Mouse (Mus musculus) intestine, embryonic 16.5 days (tissue): Measurements from ENCODE around the gene Cpd. TPM values are rescaled to one million over a fixed set of nuclear protein-coding genes. Genes with fewer than 3 reads are reported as not detected.

ENCODE experiments used
- ATAC-seq: fragments of 200-750 bp; cut with Nextera tagmentation; 2 replicates; pipeline ENCODE4 v1.8.0; 2017; ENCODE audit warnings: moderate TSS enrichment, moderate library complexity
- H3K27ac ChIP-seq: fragments of 300-500 bp; sonication (generic); 2 replicates; pipeline ENCODE4 v1.5.1; 2014; ENCODE audit warnings: mild to moderate bottlenecking, low read length
- H3K27me3 ChIP-seq: fragments of 300-500 bp; sonication (generic); replicated peaks from 2 replicates; pipeline ENCODE4 v1.6.1; 2014; ENCODE audit warnings: low read length, control low read depth, mixed read lengths; ENCODE audit not compliant: control insufficient read depth, insufficient read depth
- H3K36me3 ChIP-seq: fragments of 300-500 bp; sonication (generic); 2 replicates; pipeline ENCODE4 v1.6.1; 2014; ENCODE audit warnings: low read length, control low read depth; ENCODE audit not compliant: control insufficient read depth, insufficient read depth
- H3K4me1 ChIP-seq: fragments of 300-500 bp; sonication (generic); 2 replicates; pipeline ENCODE4 v1.6.1; 2014; ENCODE audit warnings: low read length, control low read depth, mixed read lengths; ENCODE audit not compliant: control insufficient read depth, insufficient read depth
- H3K4me2 ChIP-seq: fragments of 300-500 bp; sonication (generic); 2 replicates; pipeline ENCODE4 v1.6.1; 2014; ENCODE audit warnings: low read depth, low read length, control low read depth
- H3K4me3 ChIP-seq: fragments of 300-500 bp; sonication (generic); 2 replicates; pipeline ENCODE4 v1.5.1; 2014; ENCODE audit warnings: mild to moderate bottlenecking, low read length
- H3K9ac ChIP-seq: fragments of 300-500 bp; sonication (generic); 2 replicates; pipeline ENCODE4 v1.6.1; 2014; ENCODE audit warnings: low read depth, low read length
- H3K9me3 ChIP-seq: fragments of 300-500 bp; sonication (generic); 2 replicates; pipeline ENCODE4 v1.6.1; 2016; ENCODE audit warnings: low read length, control low read depth; ENCODE audit not compliant: control insufficient read depth
- WGBS: fragments of 180-500 bp; shearing (Covaris S2); extraction: QIAGEN DNeasy Blood & Tissue Kit; methylation state at CpG from one replicate; pipeline ENCODE4 v1.1.7; 2014; 5-methylcytosine and 5-hydroxymethylcytosine counted together
- polyA plus RNA-seq: library from polyadenylated mRNA; unstranded; fragments of >200 nt; fragmentation: Nextera tagmentation; extraction: Ambion mirVana; gene quantifications from 2 replicates; pipeline ENCODE4 v1.2.1, GENCODE M21; 2015

Gene Cpd
- polyA plus RNA-seq = 4.7 and 5.4 TPM in 2 replicates

DNA sequence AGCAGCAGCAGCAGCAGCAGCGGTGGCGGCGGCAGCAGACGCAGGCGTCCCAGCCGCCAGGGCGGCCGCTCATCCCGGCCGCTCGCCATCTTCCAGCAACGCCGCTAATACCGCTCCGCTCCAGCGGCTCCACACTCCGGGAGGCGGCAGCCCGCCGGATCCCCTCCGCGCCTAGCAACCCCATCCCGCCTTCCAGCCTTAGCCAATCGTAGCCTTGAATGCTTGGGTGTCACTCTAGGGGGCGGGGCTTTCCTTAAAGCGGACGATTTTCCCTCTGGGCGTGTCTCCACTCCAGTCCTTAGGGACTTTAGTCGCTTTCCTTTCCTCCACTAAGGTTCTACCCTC lies at the start of gene Cpd:
Gene Cpd (minus strand): TSS at position 141 of the 345 bp plus-strand sequence.
- H3K36me3 ChIP-seq = no peaks in the 10 kb centered on the region
- H3K4me3 ChIP-seq = peak within 1 kb of the TSS; percentile 94
- WGBS = 0% methylated on average over 24 of the region's 29 CpGs

DNA sequence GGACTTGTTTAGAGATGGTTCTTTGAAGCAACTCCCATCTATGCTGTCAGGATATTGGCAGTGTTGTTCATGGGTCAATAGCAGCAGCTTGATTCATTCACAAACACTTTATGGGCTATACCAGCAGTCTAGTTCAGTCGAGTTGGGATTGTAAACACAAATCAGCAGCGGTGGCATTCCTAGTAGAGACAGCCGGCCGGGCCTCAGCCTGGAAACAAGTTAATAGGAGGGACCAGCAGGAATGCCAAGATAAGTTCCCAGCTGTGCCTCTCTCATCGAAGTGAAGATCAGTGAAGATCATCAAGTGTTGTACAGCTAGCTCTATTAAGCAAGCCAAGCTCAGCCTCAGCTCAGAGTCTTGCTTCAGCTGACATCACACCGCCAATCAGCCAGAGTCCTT lies 49.5 kb upstream of the Cpd start:
- ATAC-seq = no peak
- H3K4me1 ChIP-seq = peaks cover 22% of the 10 kb centered on the region; the same call in 1 of the 2 replicates
- no peaks in the 10 kb centered on the region for H3K9me3 ChIP-seq
- H3K9ac ChIP-seq = no peak overlapping the region
- H3K4me2 ChIP-seq = no peak overlapping the region
- no peaks in the 10 kb centered on the region for H3K36me3 ChIP-seq
- 37% methylated on average over 6 of the region's 6 CpGs for WGBS
- no peak overlapping the region for H3K27ac ChIP-seq
- H3K4me3 ChIP-seq = no peak overlapping the region
- H3K27me3 ChIP-seq = no peaks in the 10 kb centered on the region

More for the DNA sequence above, at the start of gene Cpd:
- no peaks in the 10 kb centered on the region for H3K27me3 ChIP-seq
- H3K4me2 ChIP-seq = peak within 1 kb of the TSS; percentile 98
- H3K27ac ChIP-seq = peak within 1 kb of the TSS; percentile 82
- H3K9me3 ChIP-seq = 0 out of 2 replicates have a peak, but pooled peaks cover 3% of the 10 kb centered on the region
- ATAC-seq = peak; percentile 100
- peaks cover 9% of the 10 kb centered on the region; the same call in 1 of the 2 replicates for H3K4me1 ChIP-seq
- H3K9ac ChIP-seq = peak within 1 kb of the TSS; percentile 89

DNA sequence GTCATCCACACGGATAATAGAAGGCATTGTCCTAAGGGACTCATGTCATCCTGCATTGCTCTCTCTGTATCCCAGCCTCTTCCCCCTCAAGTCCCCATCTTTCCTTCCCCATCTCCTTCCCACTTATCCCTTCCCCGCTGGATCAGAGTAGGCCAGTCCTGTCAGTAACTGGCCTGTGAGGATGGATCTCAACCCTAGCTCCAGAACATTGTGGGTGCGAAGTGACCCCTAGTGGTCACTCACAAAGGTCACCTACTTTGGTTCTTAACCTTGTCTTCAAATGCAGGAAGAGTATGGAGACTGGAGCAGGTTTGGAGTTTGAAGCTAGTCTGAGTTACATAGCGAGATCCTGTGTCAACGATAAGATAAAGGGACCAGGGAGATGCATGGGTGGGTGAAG lies 47.4 kb upstream of the Cpd start:
- ATAC-seq = peak; percentile 43
- WGBS = 27% methylated on average over 5 of the region's 5 CpGs
- no peak overlapping the region for H3K4me3 ChIP-seq
- H3K9ac ChIP-seq = no peak overlapping the region
- H3K36me3 ChIP-seq = no peaks in the 10 kb centered on the region
- H3K4me1 ChIP-seq = peaks cover 27% of the 10 kb centered on the region; the same call in 1 of the 2 replicates
- H3K27ac ChIP-seq = no peak overlapping the region
- H3K4me2 ChIP-seq = no peak overlapping the region
- no peaks in the 10 kb centered on the region for H3K27me3 ChIP-seq
- no peaks in the 10 kb centered on the region for H3K9me3 ChIP-seq

GRCm38 (mm10) chr11:76893570-76893969 lies 46.8 kb upstream of the Cpd start:
- Histone ChIP-seq H3K4me2 (no peak overlapping the region), H3K4me1 (peaks cover 27% of the 10 kb centered on the region; the same call in 1 of the 2 replicates)

GRCm38 (mm10) chr11:76892972-76893371 lies 46.2 kb upstream of the Cpd start:
- no peak overlapping the region for H3K4me3 ChIP-seq
- H3K9me3 ChIP-seq = no peaks in the 10 kb centered on the region
- no peak overlapping the region for H3K4me2 ChIP-seq
- H3K4me1 ChIP-seq = peaks cover 23% of the 10 kb centered on the region; the same call in 1 of the 2 replicates
- peak overlapping the region; percentile 34; the same call in 1 of the 2 replicates for H3K27ac ChIP-seq
- peak; percentile 36; the same call in 1 of the 2 replicates for ATAC-seq
- H3K36me3 ChIP-seq = no peaks in the 10 kb centered on the region
- no peaks in the 10 kb centered on the region for H3K27me3 ChIP-seq
- H3K9ac ChIP-seq = no peak overlapping the region
- WGBS = 72% methylated on average over 3 of the region's 3 CpGs

More at GRCm38 (mm10) chr11:76893570-76893969, 46.8 kb upstream of the Cpd start:
- WGBS = 16% methylated on average over 4 of the region's 4 CpGs
- Histone ChIP-seq H3K9me3 (no peaks in the 10 kb centered on the region), H3K36me3 (no peaks in the 10 kb centered on the region), H3K27ac (no peak overlapping the region), H3K4me3 (no peak overlapping the region), H3K9ac (no peak overlapping the region), H3K27me3 (no peaks in the 10 kb centered on the region)
- peak; percentile 50 for ATAC-seq

- WGBS = 76% methylated on average over 4 of the region's 4 CpGs
- Histone ChIP-seq H3K4me2 (no peak overlapping the region), H3K4me1 (peaks cover 20% of the 10 kb centered on the region; the same call in 1 of the 2 replicates), H3K27me3 (no peaks in the 10 kb centered on the region), H3K36me3 (no peaks in the 10 kb centered on the region), H3K9me3 (no peaks in the 10 kb centered on the region), H3K27ac (no peak overlapping the region), H3K4me3 (no peak overlapping the region), H3K9ac (no peak overlapping the region)
- no peak for ATAC-seq
Observed at GRCm38 (mm10) chr11:76891738-76892349, 45.0 kb upstream of the Cpd start.

DNA sequence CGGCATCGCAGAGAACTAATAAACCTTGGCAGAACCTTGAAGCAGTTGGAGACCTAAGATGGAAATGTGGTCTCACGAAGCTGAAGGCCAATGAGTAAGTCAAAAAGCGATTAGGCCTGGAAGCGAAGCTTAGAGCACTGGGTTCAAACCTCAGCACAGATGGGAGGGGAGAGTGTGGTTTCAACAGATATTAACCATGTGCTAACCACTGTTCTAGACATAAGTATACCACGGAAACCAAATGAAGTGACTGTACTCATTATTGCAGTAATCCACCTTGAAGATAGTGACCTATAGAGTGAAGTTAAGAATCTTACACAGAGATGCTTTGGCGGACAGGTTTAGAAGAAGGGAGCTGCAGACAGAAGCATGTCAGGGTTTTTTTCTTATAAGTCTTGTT lies 44.4 kb upstream of the Cpd start:
- whole genome bisulfite sequencing = 88% methylated on average over 7 of the region's 7 CpGs
- Histone ChIP-seq H3K36me3 (no peaks in the 10 kb centered on the region), H3K9ac (no peak overlapping the region), H3K4me1 (peaks cover 16% of the 10 kb centered on the region; the same call in 1 of the 2 replicates), H3K9me3 (no peaks in the 10 kb centered on the region), H3K27ac (no peak overlapping the region), H3K4me2 (no peak overlapping the region), H3K27me3 (no peaks in the 10 kb centered on the region), H3K4me3 (no peak overlapping the region)
- ATAC-seq = no peak

- Histone ChIP-seq H3K36me3 (no peaks in the 10 kb centered on the region), H3K4me3 (no peak overlapping the region), H3K27me3 (no peaks in the 10 kb centered on the region), H3K4me1 (peaks cover 15% of the 10 kb centered on the region; the same call in 1 of the 2 replicates), H3K27ac (peak overlapping the region; percentile 55), H3K9ac (0 out of 2 replicates have a peak overlapping the region, but pooled peaks have one; percentile 15), H3K9me3 (no peaks in the 10 kb centered on the region), H3K4me2 (no peak overlapping the region; the same call in 1 of the 2 replicates)
- 30% methylated on average over 10 of the region's 10 CpGs for WGBS
- peak; percentile 65 for ATAC-seq
Observed at GRCm38 (mm10) chr11:76889339-76890164, 42.7 kb upstream of the Cpd start.

GRCm38 (mm10) chr11:76884451-76884850 lies 37.6 kb upstream of the Cpd start:
- WGBS = 28% methylated on average over 5 of the region's 5 CpGs
- Histone ChIP-seq H3K27me3 (no peaks in the 10 kb centered on the region), H3K4me1 (no peaks in the 10 kb centered on the region), H3K27ac (no peak overlapping the region), H3K9me3 (no peaks in the 10 kb centered on the region), H3K4me2 (no peak overlapping the region), H3K4me3 (no peak overlapping the region), H3K36me3 (no peaks in the 10 kb centered on the region), H3K9ac (no peak overlapping the region)
- ATAC-seq = no peak
